Mouse (Mus musculus) liver, adult 2 months (tissue): Measurements from ENCODE around the gene Sypl2.

ENCODE experiments used
- CTCF ChIP-seq: fragments of 200-500 bp; IDR thresholded peaks from 2 replicates; pipeline ENCODE4 v1.5.1; 2011; ENCODE audit warnings: low read depth, low read length, control low read depth
- POLR2A ChIP-seq: fragments of 200-500 bp; IDR thresholded peaks from 2 replicates; pipeline ENCODE4 v1.6.1; 2011; ENCODE audit warnings: low read length, control low read depth; ENCODE audit not compliant: insufficient read depth; ENCODE audit errors: extremely low read depth

DNA sequence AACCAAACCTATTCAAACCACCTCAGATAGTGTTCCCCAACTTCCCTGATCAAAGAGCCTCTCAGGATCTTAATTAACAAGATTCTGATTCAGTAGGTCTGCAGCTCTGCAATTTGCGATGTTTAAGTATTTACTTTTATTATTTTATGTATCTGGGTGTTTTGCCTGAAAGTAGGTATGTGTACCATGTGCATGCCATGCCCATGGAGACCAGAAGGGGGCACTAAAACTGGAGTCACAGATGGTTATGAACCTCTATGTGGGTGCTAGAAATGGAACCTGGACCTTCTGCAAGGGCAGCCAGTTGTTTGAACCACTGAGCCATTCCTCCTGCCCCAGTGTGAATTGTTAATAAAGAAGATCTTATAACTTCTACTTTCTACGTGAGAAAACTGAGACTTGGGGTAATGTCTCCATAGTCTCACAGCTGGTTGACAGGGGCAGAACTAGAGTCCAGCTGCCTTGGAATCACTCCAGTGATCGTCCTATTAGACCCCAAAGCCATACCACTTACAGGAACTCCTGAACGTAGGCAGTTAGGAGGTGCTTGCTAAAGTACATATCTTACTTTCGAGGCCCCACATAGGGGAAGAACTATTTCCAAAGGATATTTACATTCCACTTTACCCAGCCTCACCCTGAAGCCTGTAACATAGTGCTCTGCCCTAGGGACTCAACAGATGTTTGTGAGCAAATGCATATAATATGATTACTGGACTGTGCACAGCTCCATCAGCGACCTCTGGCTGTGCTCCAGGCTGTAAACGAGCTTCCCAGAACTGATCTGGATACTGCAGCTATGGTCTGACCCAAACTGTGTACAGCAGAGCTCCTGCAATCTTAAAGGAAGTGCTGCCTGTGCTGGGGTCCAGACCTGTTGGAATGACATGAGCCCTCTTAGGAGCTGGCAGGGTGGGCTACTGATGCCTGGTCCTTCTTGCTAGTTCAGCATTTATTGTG is 47.4 kb downstream of the Sypl2 start:
- TF ChIP-seq CTCF (no peak), POLR2A (no peak)
